Mouse (Mus musculus) ES-E14 (cell line): ENCODE data around the gene Lag3.

ENCODE experiments used
- HCFC1 ChIP-seq: IDR thresholded peaks from 2 replicates; pipeline ENCODE4 v1.6.1; 2012; ENCODE audit warnings: low read length, inconsistent platforms, borderline replicate concordance; ENCODE audit not compliant: insufficient read depth
- MAFK ChIP-seq: IDR thresholded peaks from 2 replicates; pipeline ENCODE4 v1.6.1; 2014; ENCODE audit warnings: mild to moderate bottlenecking, low read depth, low read length, inconsistent platforms; ENCODE audit not compliant: insufficient read depth
- ZC3H11A ChIP-seq: IDR thresholded peaks from 2 replicates; pipeline ENCODE4 v1.6.1; 2012; ENCODE audit warnings: low read depth, mild to moderate bottlenecking, inconsistent platforms, low read length, borderline replicate concordance

GRCm38 (mm10) chr6:124884714-124885500 lies 26.6 kb downstream of the Lag3 start:
- no peak for TF ChIP-seq MAFK
- no peak for TF ChIP-seq HCFC1
- TF ChIP-seq ZC3H11A: no peak
